15 mouse cellular contexts compared by ENCODE assay signal in genomic region chr9:44041511-44042395, GRCm38 (mm10). TPM values are rescaled to one million over a fixed set of nuclear protein-coding genes. Genes with fewer than 3 reads are reported as not detected.
DNase-seq lines count a peak whose midpoint lies in the region; ATAC-seq and TF ChIP-seq lines count a peak whose summit lies in the region.
"Had no signal": no experiment of that assay in that cellular context is flagged by ENCODE, and none has a peak within 500 bp of the region (broad histone marks: within the 10 kb centered on the region; RNA-seq: fewer than 3 reads in every experiment).

No protein-coding gene starts in this region.

- intact Hi-C loops in left cerebral cortex, postnatal 36 days (cut with DNase I) = loop anchor here (2.0 to 5.0 kb wide), 2 partner anchors 25 to 39 kb away; partner anchors contain the start of gene Usp2

- H3K27ac ChIP-seq in embryonic facial prominence, embryonic 15.5 days (replicated peaks) = 0 out of 2 replicates have a peak overlapping the region, but pooled peaks have one; percentile 28
- no peak overlapping the region for H3K27ac ChIP-seq in embryonic facial prominence, embryonic 10.5 days (replicated peaks)
- H3K27ac ChIP-seq in hindbrain, postnatal 0 days = peak overlapping the region; percentile 64
- H3K27ac ChIP-seq in hindbrain, embryonic 10.5 days = no peak overlapping the region
- H3K27ac ChIP-seq: embryonic facial prominence, embryonic 12.5 days; liver, embryonic 15.5 days had no signal

- H3K4me2 ChIP-seq in embryonic facial prominence, embryonic 15.5 days (replicated peaks) = no peak overlapping the region
- no peak overlapping the region for H3K4me2 ChIP-seq in hindbrain, postnatal 0 days (ENCODE audit: low read depth, low read length)
- H3K4me2 ChIP-seq: embryonic facial prominence, embryonic 12.5 days; heart, embryonic 12.5 days; liver, embryonic 15.5 days had no signal

- H3K4me3 ChIP-seq in embryonic facial prominence, embryonic 15.5 days (replicated peaks) = no peak overlapping the region
- H3K4me3 ChIP-seq in embryonic facial prominence, embryonic 10.5 days = no peak overlapping the region
- H3K4me3 ChIP-seq in hindbrain, postnatal 0 days (ENCODE audit: low read length) = no peak overlapping the region
- no peak overlapping the region for H3K4me3 ChIP-seq in hindbrain, embryonic 10.5 days
- H3K4me3 ChIP-seq: embryonic facial prominence, embryonic 12.5 days; liver, embryonic 15.5 days had no signal

- H3K27me3 ChIP-seq in embryonic facial prominence, embryonic 15.5 days = peaks cover 12% of the 10 kb centered on the region
- peaks cover 58% of the 10 kb centered on the region for H3K27me3 ChIP-seq in embryonic facial prominence, embryonic 10.5 days (replicated peaks; ENCODE audit: low read depth, poor library complexity, severe bottlenecking)
- H3K27me3 ChIP-seq in hindbrain, postnatal 0 days (ENCODE audit: insufficient read depth, low read length) = peaks cover 4% of the 10 kb centered on the region; the same call in 1 of the 2 replicates
- peaks cover 60% of the 10 kb centered on the region for H3K27me3 ChIP-seq in hindbrain, embryonic 10.5 days (ENCODE audit: insufficient read depth, poor library complexity, severe bottlenecking)

- WGBS in embryonic facial prominence, embryonic 15.5 days = 72% methylated on average over 7 of the region's 7 CpGs
- 66% methylated on average over 7 of the region's 7 CpGs for WGBS in embryonic facial prominence, embryonic 10.5 days
- WGBS in hindbrain, postnatal 0 days = 61% methylated on average over 7 of the region's 7 CpGs
- WGBS in hindbrain, embryonic 10.5 days = 67% methylated on average over 7 of the region's 7 CpGs

- no peak for ATAC-seq in embryonic facial prominence, embryonic 15.5 days (ENCODE audit: insufficient number of reproducible peaks, low FRiP score, low TSS enrichment, low read depth)
- no peak for ATAC-seq in hindbrain, postnatal 0 days
- ATAC-seq: lung, postnatal 0 days had no signal

- no peak for TF ChIP-seq CTCF in hindbrain, postnatal 0 days (IDR thresholded peaks at IDR 0.05; ENCODE audit: low read depth)

- H3K36me3 ChIP-seq in embryonic facial prominence, embryonic 15.5 days = no peaks in the 10 kb centered on the region
- H3K36me3 ChIP-seq in embryonic facial prominence, embryonic 10.5 days (replicated peaks) = no peaks in the 10 kb centered on the region
- no peaks in the 10 kb centered on the region for H3K36me3 ChIP-seq in hindbrain, postnatal 0 days (ENCODE audit: insufficient read depth, low read length)
- H3K36me3 ChIP-seq in hindbrain, embryonic 10.5 days = no peaks in the 10 kb centered on the region
- H3K36me3 ChIP-seq: embryonic facial prominence, embryonic 12.5 days; heart, embryonic 12.5 days; liver, embryonic 15.5 days had no signal

- no peaks in the 10 kb centered on the region for H3K9me3 ChIP-seq in embryonic facial prominence, embryonic 15.5 days (replicated peaks)
- no peaks in the 10 kb centered on the region for H3K9me3 ChIP-seq in embryonic facial prominence, embryonic 10.5 days
- H3K9me3 ChIP-seq in hindbrain, postnatal 0 days (ENCODE audit: low read length) = no peaks in the 10 kb centered on the region
- no peaks in the 10 kb centered on the region for H3K9me3 ChIP-seq in hindbrain, embryonic 10.5 days
- H3K9me3 ChIP-seq: embryonic facial prominence, embryonic 12.5 days; liver, embryonic 15.5 days had no signal

- H3K4me1 ChIP-seq in embryonic facial prominence, embryonic 15.5 days = peaks cover 26% of the 10 kb centered on the region
- peaks cover 19% of the 10 kb centered on the region for H3K4me1 ChIP-seq in embryonic facial prominence, embryonic 10.5 days
- no peaks in the 10 kb centered on the region for H3K4me1 ChIP-seq in hindbrain, postnatal 0 days (ENCODE audit: insufficient read depth, low read length)
- peaks cover 27% of the 10 kb centered on the region for H3K4me1 ChIP-seq in hindbrain, embryonic 10.5 days (replicated peaks)
- H3K4me1 ChIP-seq: liver, embryonic 15.5 days had no signal

- no peak for DNase-seq in embryonic facial prominence, embryonic 10.5 days (ENCODE audit: low spot score)
- DNase-seq in hindbrain, postnatal 0 days (ENCODE audit: low spot score) = peak; percentile 53
- no peak for DNase-seq in hindbrain, embryonic 10.5 days (ENCODE audit: low spot score)
- peak; percentile 95 to 99 for DNase-seq in left cerebral cortex, adult 9 months (ENCODE audit: low spot score in 2 of 2)
- DNase-seq in left cerebral cortex, postnatal 36 days (ENCODE audit: low spot score in 2 of 2) = no peak
- peak; percentile 27 for DNase-seq in naive thymus-derived CD4-positive, alpha-beta T cell, adult 2 months (ENCODE audit: low read depth)
- DNase-seq in embryo, embryonic 10.5 days (ENCODE audit: low spot score) = no peak
- DNase-seq: gastrocnemius, postnatal 10 days had no signal

- H3K9ac ChIP-seq in embryonic facial prominence, embryonic 15.5 days = no peak overlapping the region
- no peak overlapping the region for H3K9ac ChIP-seq in hindbrain, postnatal 0 days (replicated peaks; ENCODE audit: low read length)
- H3K9ac ChIP-seq: embryonic facial prominence, embryonic 12.5 days; heart, embryonic 12.5 days; liver, embryonic 15.5 days had no signal

RNA-seq across cellular contexts. Expression of gene Thy1, which starts 1.4 kb away (rescaled TPM):
- 11.7 and 14.1 TPM in 2 replicates for polyA plus RNA-seq in embryonic facial prominence, embryonic 15.5 days (2015; fragmentation: Nextera tagmentation; extraction: Ambion mirVana)
- polyA plus RNA-seq in embryonic facial prominence, embryonic 10.5 days (2016; fragmentation: Nextera tagmentation; extraction: Ambion mirVana) = 0.39 and 0.41 TPM in 2 replicates
- 131 and 138 TPM in 2 replicates for total RNA-seq in hindbrain, postnatal 0 days (2014; rRNA removed)
- 49.6 and 51.1 TPM in 2 replicates for polyA plus RNA-seq in hindbrain, postnatal 0 days (2015; fragmentation: Nextera tagmentation; extraction: Ambion mirVana)
- polyA plus RNA-seq in hindbrain, embryonic 10.5 days (2016; fragmentation: Nextera tagmentation; extraction: Ambion mirVana) = 0.14 TPM in 1 of 2 replicates, not detected in the other
- 100 to 1,000 TPM; 821 to 972 TPM for total RNA-seq in left cerebral cortex, postnatal 36 days (2021)

RNA-seq across cellular contexts. Expression of gene Usp2, which starts 25.1 kb away (rescaled TPM):
- polyA plus RNA-seq in embryonic facial prominence, embryonic 15.5 days (2015; fragmentation: Nextera tagmentation; extraction: Ambion mirVana) = 28.2 and 29.5 TPM in 2 replicates
- polyA plus RNA-seq in embryonic facial prominence, embryonic 10.5 days (2016; fragmentation: Nextera tagmentation; extraction: Ambion mirVana) = 10.7 and 12.0 TPM in 2 replicates
- 11.0 and 14.2 TPM in 2 replicates for total RNA-seq in hindbrain, postnatal 0 days (2014; rRNA removed)
- polyA plus RNA-seq in hindbrain, postnatal 0 days (2015; fragmentation: Nextera tagmentation; extraction: Ambion mirVana) = 19.6 and 20.5 TPM in 2 replicates
- 13.5 and 14.3 TPM in 2 replicates for polyA plus RNA-seq in hindbrain, embryonic 10.5 days (2016; fragmentation: Nextera tagmentation; extraction: Ambion mirVana)
- total RNA-seq in left cerebral cortex, postnatal 36 days (2021) = 100 to 1,000 TPM; 110 to 113 TPM

RNA-seq across cellular contexts. Expression of gene Mfrp, which starts 59.8 kb away (rescaled TPM):
- polyA plus RNA-seq in embryonic facial prominence, embryonic 15.5 days (2015; fragmentation: Nextera tagmentation; extraction: Ambion mirVana) = 0.08 and 0.20 TPM in 2 replicates
- polyA plus RNA-seq in embryonic facial prominence, embryonic 10.5 days (2016; fragmentation: Nextera tagmentation; extraction: Ambion mirVana) = 0.09 and 0.12 TPM in 2 replicates
- total RNA-seq in hindbrain, postnatal 0 days (2014; rRNA removed) = 2.8 and 4.0 TPM in 2 replicates
- polyA plus RNA-seq in hindbrain, postnatal 0 days (2015; fragmentation: Nextera tagmentation; extraction: Ambion mirVana) = 0.24 and 0.50 TPM in 2 replicates
- 0.14 and 0.30 TPM in 2 replicates for polyA plus RNA-seq in hindbrain, embryonic 10.5 days (2016; fragmentation: Nextera tagmentation; extraction: Ambion mirVana)
- total RNA-seq in left cerebral cortex, postnatal 36 days (2021) = under 1 TPM in 1 of 2 experiments, not detected in 1; 0.22 TPM
- total RNA-seq: heart, postnatal 4 days; megakaryocyte, adult 5-6 weeks had no signal
- polyA plus RNA-seq: heart, embryonic 12.5 days; liver, embryonic 15.5 days had no signal

Comparison
In these comparisons a context has a peak if more than half of its experiments do, and no peak if none do; other contexts are left out.
1. H3K27ac ChIP-seq: peak in embryonic facial prominence, embryonic 15.5 days (single experiment) and hindbrain, postnatal 0 days (single experiment); none in embryonic facial prominence, embryonic 10.5 days (single experiment) and hindbrain, embryonic 10.5 days (single experiment).
2. DNase-seq: peak in hindbrain, postnatal 0 days (single experiment), left cerebral cortex, adult 9 months (2 of 2) and naive thymus-derived CD4-positive, alpha-beta T cell, adult 2 months (single experiment); none in embryonic facial prominence, embryonic 10.5 days (single experiment), hindbrain, embryonic 10.5 days (single experiment), left cerebral cortex, postnatal 36 days (0 of 2) and embryo, embryonic 10.5 days (single experiment).